Mouse (Mus musculus): ENCODE results near the gene Cmtm4.

- TF ChIP-seq CTCF (IDR thresholded peaks at IDR 0.05; ENCODE audit: low read depth, low read length), result no peak
- no peak for TF ChIP-seq POLR2A (IDR thresholded peaks at IDR 0.05; ENCODE audit: insufficient read depth, low read length)
- TF ChIP-seq EP300 (IDR thresholded peaks at IDR 0.05; ENCODE audit: insufficient read depth, low read depth, low read length), result no peak
Measured at GRCm38 (mm10) chr8:104376669-104377068, 18.9 kb downstream of the Cmtm4 start.
